Comparison of ENCODE assay signal across 8 mouse cellular contexts in the genomic region with DNA sequence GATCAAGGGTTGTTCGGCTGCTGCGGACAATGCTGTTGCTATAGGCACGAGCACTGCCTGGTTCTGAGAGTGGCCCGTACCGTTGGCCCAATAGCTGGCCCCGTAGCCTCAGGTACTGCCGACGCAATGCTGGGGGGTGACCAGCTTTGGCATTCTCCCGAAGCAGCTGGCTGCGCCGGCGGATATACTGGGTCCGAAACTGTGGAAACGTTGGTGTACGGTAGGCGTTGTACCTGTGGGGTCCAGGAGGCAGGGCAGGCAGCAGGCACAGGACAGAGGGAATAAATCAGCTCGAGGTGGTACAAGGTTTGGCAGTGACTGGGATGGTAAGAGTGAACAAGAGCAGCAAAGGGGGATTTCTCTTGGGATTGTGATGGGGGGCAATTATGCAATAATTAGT. TPM values are rescaled to one million over a fixed set of nuclear protein-coding genes. Genes with fewer than 3 reads are reported as not detected.
DNase-seq lines count a peak whose midpoint lies in the region; ATAC-seq and TF ChIP-seq lines count a peak whose summit lies in the region.

No protein-coding gene starts in this region.

- no peak for TF ChIP-seq POLR2A in small intestine, adult 2 months (IDR thresholded peaks at IDR 0.05; ENCODE audit: low read depth, low read length)

- no peak overlapping the region for H3K9ac ChIP-seq in lung, postnatal 0 days (replicated peaks; ENCODE audit: low read depth)
- no peak overlapping the region for H3K9ac ChIP-seq in limb, embryonic 11.5 days (ENCODE audit: low read length)

- intact Hi-C loops in left cerebral cortex, postnatal 36 days (cut with DNase I) = no loop called here

- no peaks in the 10 kb centered on the region for H3K9me3 ChIP-seq in lung, postnatal 0 days (ENCODE audit: low read length)
- no peaks in the 10 kb centered on the region for H3K9me3 ChIP-seq in limb, embryonic 11.5 days (ENCODE audit: control insufficient read depth, low read length)

- DNase-seq in adrenal gland, adult (ENCODE audit: inconsistent age in 2 of 2, low spot score in 1 of 2) = peak; percentile 38 to 52
- no peak for DNase-seq in adrenal gland, adult 8-10 months
- no peak for DNase-seq in lung, postnatal 0 days (ENCODE audit: low spot score)
- DNase-seq in lung, postnatal 36 days = no peak
- DNase-seq in limb, embryonic 11.5 days (ENCODE audit: low spot score) = no peak
- DNase-seq in left cerebral cortex, postnatal 36 days (ENCODE audit: low spot score in 2 of 2) = no peak

- no peaks in the 10 kb centered on the region for H3K27me3 ChIP-seq in lung, postnatal 0 days (replicated peaks; ENCODE audit: insufficient read depth, low read length)
- H3K27me3 ChIP-seq in limb, embryonic 11.5 days (ENCODE audit: control insufficient read depth, insufficient read depth, low read length) = no peaks in the 10 kb centered on the region
- no peaks in the 10 kb centered on the region for H3K27me3 ChIP-seq in small intestine, adult 2 months (ENCODE audit: control insufficient read depth, insufficient read depth, low read length)

- no peaks in the 10 kb centered on the region for H3K36me3 ChIP-seq in lung, postnatal 0 days (ENCODE audit: insufficient read depth, low read length)
- no peaks in the 10 kb centered on the region for H3K36me3 ChIP-seq in limb, embryonic 11.5 days (ENCODE audit: control insufficient read depth, insufficient read depth, low read length)
- H3K36me3 ChIP-seq in small intestine, adult 2 months (ENCODE audit: control insufficient read depth, insufficient read depth, low read length) = peaks cover 18% of the 10 kb centered on the region

- H3K27ac ChIP-seq in lung, postnatal 0 days (ENCODE audit: low read length) = no peak overlapping the region; the same call in 1 of the 2 replicates
- H3K27ac ChIP-seq in limb, embryonic 11.5 days (replicated peaks; ENCODE audit: low read depth, low read length) = no peak overlapping the region
- no peak overlapping the region for H3K27ac ChIP-seq in small intestine, adult 2 months (ENCODE audit: insufficient read depth, low read depth, low read length)

- peak overlapping the region; percentile 46; the same call in 1 of the 2 replicates for H3K4me3 ChIP-seq in lung, postnatal 0 days (ENCODE audit: low read depth, low read length)
- 0 out of 2 replicates have a peak overlapping the region, but pooled peaks have one; percentile 49 for H3K4me3 ChIP-seq in limb, embryonic 11.5 days (ENCODE audit: low read depth, low read length)
- H3K4me3 ChIP-seq in small intestine, adult 2 months (ENCODE audit: low read depth, low read length) = peak overlapping the region; percentile 19; the same call in 1 of the 2 replicates

- 92% methylated on average over 17 of the region's 17 CpGs for WGBS in lung, postnatal 0 days
- WGBS in limb, embryonic 11.5 days = 92% methylated on average over 17 of the region's 17 CpGs
- 89% methylated on average over 17 of the region's 17 CpGs for WGBS in small intestine, adult 2 months

- TF ChIP-seq CTCF in lung, postnatal 0 days (IDR thresholded peaks at IDR 0.05) = no peak
- no peak for TF ChIP-seq CTCF in small intestine, adult 2 months (IDR thresholded peaks at IDR 0.05; ENCODE audit: extremely low read depth, insufficient read length, insufficient replicate concordance, low read depth, low read length)

- TF ChIP-seq EP300 in lung, postnatal 0 days (IDR thresholded peaks at IDR 0.05) = no peak

- no peak for ATAC-seq in lung, postnatal 0 days
- ATAC-seq in limb, embryonic 11.5 days (ENCODE audit: insufficient number of reproducible peaks, low FRiP score, low TSS enrichment, low read depth) = 0 out of 2 replicates have a peak, but pooled peaks have one; percentile 6
- no peak for ATAC-seq in erythroid progenitor cell, adult 5-6 weeks (replicated peaks; ENCODE audit: low FRiP score, poor library complexity, severe bottlenecking)

- no peaks in the 10 kb centered on the region for H3K4me1 ChIP-seq in lung, postnatal 0 days (ENCODE audit: insufficient read depth, low read depth, low read length)
- H3K4me1 ChIP-seq in limb, embryonic 11.5 days (ENCODE audit: control insufficient read depth, insufficient read depth, low read length) = no peaks in the 10 kb centered on the region
- peaks cover 4% of the 10 kb centered on the region for H3K4me1 ChIP-seq in small intestine, adult 2 months (ENCODE audit: control insufficient read depth, insufficient read depth, insufficient read length, low read length)

- H3K4me2 ChIP-seq in lung, postnatal 0 days (replicated peaks; ENCODE audit: low read depth, low read length) = peak overlapping the region; percentile 51
- peak overlapping the region; percentile 53; the same call in 1 of the 2 replicates for H3K4me2 ChIP-seq in limb, embryonic 11.5 days (ENCODE audit: low read depth, severe bottlenecking)

RNA-seq across cellular contexts. Expression of a gene that starts 1.3 kb away (rescaled TPM):
- 10 to 100 TPM; 55.3 to 98.1 (median 71.7) TPM for total RNA-seq in adrenal gland, adult 8-10 months (2022)
- 18.4 and 18.9 TPM in 2 replicates for polyA plus RNA-seq in lung, postnatal 0 days (2015; fragmentation: Nextera tagmentation; extraction: Ambion mirVana)
- polyA plus RNA-seq in limb, embryonic 11.5 days (2014; fragmentation: Nextera tagmentation; extraction: Ambion mirVana) = 12.4 and 15.6 TPM in 2 replicates
- 81.7 and 93.0 TPM in 2 replicates for polyA plus RNA-seq in small intestine, adult 2 months (2012; rRNA removed)
- 100 to 1,000 TPM; 203 TPM for total RNA-seq in left cerebral cortex, postnatal 36 days (2021)
- 23.5 and 39.3 TPM in 2 replicates for total RNA-seq in erythroid progenitor cell, adult 5-6 weeks (2015; ENCODE audit: low replicate concordance)
- total RNA-seq in erythroid progenitor cell, adult 5-6 weeks (2017; ENCODE audit: low replicate concordance) = 10.0 and 25.7 TPM in 2 replicates

RNA-seq across cellular contexts. Expression of a gene that starts 14.3 kb away (rescaled TPM):
- total RNA-seq in adrenal gland, adult 8-10 months (2022) = 100 to 1,000 TPM in 3 of 4 experiments, 10 to 100 TPM in 1; 63.7 to 233 (median 151) TPM
- polyA plus RNA-seq in lung, postnatal 0 days (2015; fragmentation: Nextera tagmentation; extraction: Ambion mirVana) = 373 and 463 TPM in 2 replicates
- polyA plus RNA-seq in limb, embryonic 11.5 days (2014; fragmentation: Nextera tagmentation; extraction: Ambion mirVana) = 538 and 539 TPM in 2 replicates
- polyA plus RNA-seq in small intestine, adult 2 months (2012; rRNA removed) = 22.2 and 31.7 TPM in 2 replicates
- total RNA-seq in left cerebral cortex, postnatal 36 days (2021) = 100 to 1,000 TPM; 124 to 126 TPM
- 611 and 758 TPM in 2 replicates for total RNA-seq in erythroid progenitor cell, adult 5-6 weeks (2015; ENCODE audit: low replicate concordance)
- total RNA-seq in erythroid progenitor cell, adult 5-6 weeks (2017; ENCODE audit: low replicate concordance) = 564 and 613 TPM in 2 replicates

RNA-seq across cellular contexts. Expression of a gene that starts 41.1 kb away (rescaled TPM):
- total RNA-seq in adrenal gland, adult 8-10 months (2022) = 1 to 10 TPM; 1.8 to 3.7 (median 3.2) TPM
- 0.90 and 1.2 TPM in 2 replicates for polyA plus RNA-seq in lung, postnatal 0 days (2015; fragmentation: Nextera tagmentation; extraction: Ambion mirVana)
- polyA plus RNA-seq in limb, embryonic 11.5 days (2014; fragmentation: Nextera tagmentation; extraction: Ambion mirVana) = 0.27 and 0.44 TPM in 2 replicates
- polyA plus RNA-seq in small intestine, adult 2 months (2012; rRNA removed) = 2.9 and 6.0 TPM in 2 replicates
- total RNA-seq in left cerebral cortex, postnatal 36 days (2021) = 1 to 10 TPM; 1.5 to 1.6 TPM
- 14.8 and 22.2 TPM in 2 replicates for total RNA-seq in erythroid progenitor cell, adult 5-6 weeks (2015; ENCODE audit: low replicate concordance)
- total RNA-seq in erythroid progenitor cell, adult 5-6 weeks (2017; ENCODE audit: low replicate concordance) = 11.6 and 12.4 TPM in 2 replicates

RNA-seq across cellular contexts. Expression of a gene that starts 44.6 kb away (rescaled TPM):
- total RNA-seq in adrenal gland, adult 8-10 months (2022) = 10 to 100 TPM in 2 of 4 experiments, 1 to 10 TPM in 2; 9.0 to 10.1 (median 10.0) TPM
- 7.8 and 9.1 TPM in 2 replicates for polyA plus RNA-seq in lung, postnatal 0 days (2015; fragmentation: Nextera tagmentation; extraction: Ambion mirVana)
- 15.4 and 15.5 TPM in 2 replicates for polyA plus RNA-seq in limb, embryonic 11.5 days (2014; fragmentation: Nextera tagmentation; extraction: Ambion mirVana)
- 7.6 and 8.4 TPM in 2 replicates for polyA plus RNA-seq in small intestine, adult 2 months (2012; rRNA removed)
- total RNA-seq in left cerebral cortex, postnatal 36 days (2021) = 10 to 100 TPM; 15.9 to 16.8 TPM
- 4.6 and 13.3 TPM in 2 replicates for total RNA-seq in erythroid progenitor cell, adult 5-6 weeks (2015; ENCODE audit: low replicate concordance)
- 1.5 and 4.7 TPM in 2 replicates for total RNA-seq in erythroid progenitor cell, adult 5-6 weeks (2017; ENCODE audit: low replicate concordance)

RNA-seq across cellular contexts. Expression of a gene that starts 56.8 kb away (rescaled TPM):
- 10 to 100 TPM; 11.5 to 14.6 (median 13.9) TPM for total RNA-seq in adrenal gland, adult 8-10 months (2022)
- 13.2 and 13.6 TPM in 2 replicates for polyA plus RNA-seq in lung, postnatal 0 days (2015; fragmentation: Nextera tagmentation; extraction: Ambion mirVana)
- polyA plus RNA-seq in limb, embryonic 11.5 days (2014; fragmentation: Nextera tagmentation; extraction: Ambion mirVana) = 95.7 and 102 TPM in 2 replicates
- 4.5 and 9.2 TPM in 2 replicates for polyA plus RNA-seq in small intestine, adult 2 months (2012; rRNA removed)
- total RNA-seq in left cerebral cortex, postnatal 36 days (2021) = 10 to 100 TPM; 28.3 TPM
- total RNA-seq in erythroid progenitor cell, adult 5-6 weeks (2015; ENCODE audit: low replicate concordance) = 29.6 and 56.6 TPM in 2 replicates
- total RNA-seq in erythroid progenitor cell, adult 5-6 weeks (2017; ENCODE audit: low replicate concordance) = 53.9 and 67.8 TPM in 2 replicates

Comparison
In these comparisons a context has a peak if more than half of its experiments do, and no peak if none do; other contexts are left out.
1. DNase-seq: peak in adrenal gland, adult (2 of 2); none in adrenal gland, adult 8-10 months (single experiment), lung, postnatal 0 days (single experiment), lung, postnatal 36 days (single experiment), limb, embryonic 11.5 days (single experiment) and left cerebral cortex, postnatal 36 days (0 of 2).
2. Peak in every context shown above with its lines, with median percentiles within 50 percentile points of each other: H3K4me3 ChIP-seq.